ENCODE assay signal across 25 mouse cellular contexts in genomic region chrX:164055726-164056125, GRCm38 (mm10). TPM values are rescaled to one million over a fixed set of nuclear protein-coding genes. Genes with fewer than 3 reads are reported as not detected.
DNase-seq lines count a peak whose midpoint lies in the region; ATAC-seq and TF ChIP-seq lines count a peak whose summit lies in the region.
"Had no signal": no experiment of that assay in that cellular context is flagged by ENCODE, and none has a peak within 500 bp of the region (broad histone marks: within the 10 kb centered on the region; RNA-seq: fewer than 3 reads in every experiment).

No protein-coding gene starts in this region.

- TF ChIP-seq CTCF in G1E (IDR thresholded peaks at IDR 0.05; ENCODE audit: low read depth, low read length), result no peak
- TF ChIP-seq CTCF in liver, embryonic 14.5 days (IDR thresholded peaks at IDR 0.05; ENCODE audit: low read depth), result no peak

- no peaks in the 10 kb centered on the region for H3K9me3 ChIP-seq in G1E (replicated peaks)
- H3K9me3 ChIP-seq in liver, embryonic 14.5 days (ENCODE audit: control insufficient read depth, low read length), result no peaks in the 10 kb centered on the region
- H3K9me3 ChIP-seq: embryonic facial prominence, embryonic 12.5 days; forebrain, embryonic 15.5 days; heart, embryonic 10.5 days; hindbrain, embryonic 12.5 days had no signal

- H3K4me3 ChIP-seq in G1E (ENCODE audit: low read depth, low read length), result no peak overlapping the region
- no peak overlapping the region for H3K4me3 ChIP-seq in liver, embryonic 14.5 days (ENCODE audit: insufficient read depth in 1 of 2, low read depth in 2 of 2, low read length in 2 of 2)
- H3K4me3 ChIP-seq: embryonic facial prominence, embryonic 12.5 days; forebrain, embryonic 15.5 days; heart, embryonic 10.5 days; hindbrain, embryonic 12.5 days had no signal

- WGBS in liver, embryonic 14.5 days (ENCODE audit: insufficient replicate concordance), result 28% methylated on average over 4 of the region's 4 CpGs

- ATAC-seq in G1E (ENCODE audit: extremely low read depth, insufficient number of reproducible peaks, low FRiP score, poor library complexity, severe bottlenecking), result peak; percentile 28; the same call in 1 of the 2 replicates
- peak; percentile 62 for ATAC-seq in liver, embryonic 14.5 days (ENCODE audit: insufficient read depth)
- ATAC-seq in megakaryocyte-erythroid progenitor cell, adult 5-6 weeks (replicated peaks; ENCODE audit: low FRiP score, low TSS enrichment, poor library complexity, severe bottlenecking), result peak; percentile 87
- ATAC-seq: CD4-positive, CD25-positive, alpha-beta regulatory T cell, adult 4 months; forebrain, embryonic 15.5 days; hindbrain, postnatal 0 days had no signal

- no peaks in the 10 kb centered on the region; the same call in 1 of the 2 replicates for H3K27me3 ChIP-seq in G1E (ENCODE audit: insufficient read depth, low read length)
- H3K27me3 ChIP-seq in liver, embryonic 14.5 days (ENCODE audit: control insufficient read depth, insufficient read depth, low read length), result no peaks in the 10 kb centered on the region
- H3K27me3 ChIP-seq: forebrain, embryonic 15.5 days had no signal

- no peak for DNase-seq in G1E (ENCODE audit: low spot score)
- DNase-seq in MEL-GATA-1-ER (ENCODE audit: extremely low read depth, low read depth), result peak; percentile 92
- DNase-seq in liver, embryonic 14.5 days (ENCODE audit: low read depth in 3 of 3, low spot score in 3 of 3), result no peak
- no peak for DNase-seq in lung, postnatal 36 days
- DNase-seq in gastrocnemius, postnatal 25 days, result no peak
- no peak for DNase-seq in layer of hippocampus, postnatal 14 days (ENCODE audit: low spot score in 2 of 2)
- DNase-seq: adrenal gland, adult 8-10 months; adrenal gland, postnatal 36 days; B cell, adult 2 months; cerebellum, adult 2 months; cerebellum, postnatal 14 days; gastrocnemius, postnatal 14 days; heart, postnatal 10 days; heart, postnatal 4 days had no signal

- H3K27ac ChIP-seq in liver, embryonic 14.5 days, result no peak overlapping the region
- H3K27ac ChIP-seq: embryonic facial prominence, embryonic 12.5 days; forebrain, embryonic 15.5 days; heart, embryonic 10.5 days; hindbrain, embryonic 12.5 days; hindbrain, postnatal 0 days had no signal

- no peak overlapping the region for H3K4me2 ChIP-seq in liver, embryonic 14.5 days (ENCODE audit: low read depth)
- H3K4me2 ChIP-seq: embryonic facial prominence, embryonic 12.5 days; forebrain, embryonic 15.5 days; hindbrain, embryonic 12.5 days had no signal

- peak; percentile 25; the same call in 1 of the 2 replicates for TF ChIP-seq EP300 in liver, embryonic 14.5 days (IDR thresholded peaks at IDR 0.05; ENCODE audit: low read depth)

- no peaks in the 10 kb centered on the region for H3K36me3 ChIP-seq in G1E (replicated peaks)
- H3K36me3 ChIP-seq in liver, embryonic 14.5 days (replicated peaks; ENCODE audit: control insufficient read depth, insufficient read depth, low read depth), result no peaks in the 10 kb centered on the region
- H3K36me3 ChIP-seq: embryonic facial prominence, embryonic 12.5 days; forebrain, embryonic 15.5 days; heart, embryonic 10.5 days; hindbrain, embryonic 12.5 days had no signal

- no peak overlapping the region for H3K9ac ChIP-seq in liver, embryonic 14.5 days (replicated peaks)
- H3K9ac ChIP-seq: embryonic facial prominence, embryonic 12.5 days; forebrain, embryonic 15.5 days; hindbrain, embryonic 12.5 days had no signal

- H3K4me1 ChIP-seq in G1E (ENCODE audit: insufficient read depth, low read depth, low read length), result peaks cover 16% of the 10 kb centered on the region
- no peaks in the 10 kb centered on the region for H3K4me1 ChIP-seq in liver, embryonic 14.5 days (replicated peaks; ENCODE audit: control insufficient read depth in 2 of 2, insufficient read depth in 2 of 2, low read length in 1 of 2)
- H3K4me1 ChIP-seq: embryonic facial prominence, embryonic 12.5 days; forebrain, embryonic 15.5 days; heart, embryonic 10.5 days; hindbrain, embryonic 12.5 days had no signal

RNA-seq across cellular contexts. Expression of gene Siah1b, which starts 20.6 kb away (rescaled TPM):
- total RNA-seq in G1E (2014; fragmentation: Nextera tagmentation) (17.5 and 19.5 TPM in 2 replicates), G1E (2017) (17.8 and 19.3 TPM in 2 replicates)
- 20.6 and 32.9 TPM in 2 replicates for polyA plus RNA-seq in G1E (2012)
- 9.7 and 11.7 TPM in 2 replicates for polyA plus RNA-seq in liver, embryonic 14.5 days (2012; rRNA removed)
- 15.0 and 15.5 TPM in 2 replicates for polyA plus RNA-seq in liver, embryonic 14.5 days (2014; fragmentation: Nextera tagmentation; extraction: Ambion mirVana)
- 14.0 and 21.3 TPM in 2 replicates for total RNA-seq in megakaryocyte-erythroid progenitor cell, adult 5-6 weeks (2014; fragmentation: Nextera tagmentation)
- 11.4 and 19.9 TPM in 2 replicates for total RNA-seq in megakaryocyte-erythroid progenitor cell, adult 5-6 weeks (2017)
- 1 to 10 TPM; 2.6 to 3.6 TPM for total RNA-seq in gastrocnemius, postnatal 25 days (2021)
- total RNA-seq in layer of hippocampus, postnatal 14 days (2021), result 10 to 100 TPM; 10.5 to 13.6 TPM

RNA-seq across cellular contexts. Expression of gene Car5b, which starts 27.9 kb away (rescaled TPM):
- total RNA-seq in G1E (2014; fragmentation: Nextera tagmentation), result 0.23 and 0.39 TPM in 2 replicates
- 0.29 and 0.33 TPM in 2 replicates for total RNA-seq in G1E (2017)
- polyA plus RNA-seq in G1E (2012), result not detected in 2 replicates
- 0.09 and 0.10 TPM in 2 replicates for polyA plus RNA-seq in liver, embryonic 14.5 days (2012; rRNA removed)
- polyA plus RNA-seq in liver, embryonic 14.5 days (2014; fragmentation: Nextera tagmentation; extraction: Ambion mirVana), result 0.05 and 0.06 TPM in 2 replicates
- total RNA-seq in megakaryocyte-erythroid progenitor cell, adult 5-6 weeks (2014; fragmentation: Nextera tagmentation), result 0.17 TPM in 1 of 2 replicates, not detected in the other
- 0.47 and 1.4 TPM in 2 replicates for total RNA-seq in megakaryocyte-erythroid progenitor cell, adult 5-6 weeks (2017)
- 1 to 10 TPM in 1 of 2 experiments, under 1 TPM in 1; 0.31 to 4.2 TPM for total RNA-seq in gastrocnemius, postnatal 25 days (2021)
- 1 to 10 TPM; 3.0 to 3.6 TPM for total RNA-seq in layer of hippocampus, postnatal 14 days (2021)
- total RNA-seq: granulocyte monocyte progenitor cell, adult 5-6 weeks had no signal

RNA-seq across cellular contexts. Expression of gene Cltrn, which starts 32.9 kb away (rescaled TPM):
- total RNA-seq in G1E (2014; fragmentation: Nextera tagmentation) (not detected in 2 replicates), G1E (2017) (0.29 and 0.49 TPM in 2 replicates)
- polyA plus RNA-seq in G1E (2012), result 0.04 TPM in 1 of 2 replicates, not detected in the other
- 0.09 and 0.16 TPM in 2 replicates for polyA plus RNA-seq in liver, embryonic 14.5 days (2012; rRNA removed)
- polyA plus RNA-seq in liver, embryonic 14.5 days (2014; fragmentation: Nextera tagmentation; extraction: Ambion mirVana), result 0.46 and 0.90 TPM in 2 replicates
- total RNA-seq in megakaryocyte-erythroid progenitor cell, adult 5-6 weeks (2014; fragmentation: Nextera tagmentation), result not detected in 2 replicates
- total RNA-seq in megakaryocyte-erythroid progenitor cell, adult 5-6 weeks (2017), result not detected in 2 replicates
- not detected for total RNA-seq in gastrocnemius, postnatal 25 days (2021)
- total RNA-seq in layer of hippocampus, postnatal 14 days (2021), result not detected
- total RNA-seq: adrenal gland, adult 8-10 months; adrenal gland, postnatal 36 days; gastrocnemius, adult 18-20 months; gastrocnemius, postnatal 14 days; granulocyte monocyte progenitor cell, adult 5-6 weeks; heart, postnatal 10 days; heart, postnatal 4 days; hindbrain, postnatal 0 days had no signal
- polyA plus RNA-seq: CD4-positive, CD25-positive, alpha-beta regulatory T cell, adult 4 months; cortical plate, adult 2 months; heart, embryonic 14.5 days; hindbrain, postnatal 0 days had no signal

Comparison
In these comparisons a context has a peak if more than half of its experiments do, and no peak if none do; other contexts are left out.
1. ATAC-seq: peak in every context shown above with its lines; median percentile 87 in megakaryocyte-erythroid progenitor cell, adult 5-6 weeks; 62 in liver, embryonic 14.5 days; 28 in G1E.